Mouse (Mus musculus): Measurements from ENCODE around the gene Cdh11. TPM values are rescaled to one million over a fixed set of nuclear protein-coding genes. Genes with fewer than 3 reads are reported as not detected.
"Not testable (repeated sequence)": the region's sequence is repeated elsewhere in the genome, so short reads cannot be mapped to it uniquely, and the experiment has no call there.

Cdh11 gene
- total RNA-seq, 2 experiments from 2014 or later = 0.12 TPM; not detected in 1

DNA sequence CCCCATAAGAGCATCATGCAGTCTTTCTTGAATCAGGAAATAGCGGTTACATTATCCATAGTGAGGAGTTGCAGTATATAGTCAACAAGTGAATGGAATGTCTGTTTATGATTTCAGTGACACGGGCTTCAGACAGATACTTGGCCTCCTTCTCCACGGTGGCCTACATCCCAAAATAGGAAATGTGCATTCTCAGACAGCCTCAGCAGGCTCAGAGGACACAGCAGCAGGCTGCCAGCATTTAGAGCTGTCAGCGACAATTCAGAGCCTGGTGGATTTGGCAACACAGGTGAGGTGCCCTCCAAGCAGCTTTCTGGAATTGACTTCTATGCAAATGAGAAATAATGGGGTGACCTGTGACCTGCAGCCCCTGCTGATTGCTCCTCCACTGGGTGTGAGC lies 69.5 kb downstream of the Cdh11 start:
- ATAC-seq (replicated peaks; ENCODE audit: poor library complexity) = no peak

GRCm38 (mm10) chr8:102707305-102707704 lies 78.1 kb downstream of the Cdh11 start:
- ATAC-seq (replicated peaks; ENCODE audit: poor library complexity) = no peak

- no peak for ATAC-seq (replicated peaks; ENCODE audit: poor library complexity)
Measured at GRCm38 (mm10) chr8:102705376-102705905, 80.0 kb downstream of the Cdh11 start.

- ATAC-seq (replicated peaks; ENCODE audit: poor library complexity) = no peak
Measured at GRCm38 (mm10) chr8:102700245-102700644, 85.2 kb downstream of the Cdh11 start.

DNA sequence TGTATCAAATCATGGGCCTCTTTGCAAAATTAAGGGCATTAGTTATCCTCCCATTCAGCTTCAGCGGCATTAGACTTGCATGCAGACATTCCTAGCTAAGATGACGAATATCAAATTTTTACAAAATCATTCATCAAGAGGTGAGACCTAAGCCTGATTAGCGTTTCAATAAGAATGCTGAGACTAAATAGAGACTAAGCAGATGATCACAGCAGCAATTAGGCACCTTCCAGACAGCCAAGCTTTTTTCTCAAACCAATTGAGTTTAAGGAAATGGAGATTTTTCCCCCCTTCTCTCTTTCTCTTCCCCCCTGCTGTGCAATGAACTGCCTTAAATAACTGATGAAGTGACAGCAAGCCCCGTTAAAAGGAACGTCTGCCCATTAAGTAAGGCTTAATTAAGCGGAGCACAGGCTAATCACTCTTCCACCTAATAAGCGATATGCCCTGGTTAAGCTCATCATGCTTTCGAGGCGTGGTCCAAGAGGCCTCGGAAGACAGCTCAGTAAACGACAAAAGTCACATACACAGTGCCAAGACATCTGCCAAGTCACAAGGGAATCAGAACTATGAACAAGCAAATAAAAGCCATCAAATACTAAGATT lies 87.1 kb downstream of the Cdh11 start:
- no peak for ATAC-seq (replicated peaks; ENCODE audit: poor library complexity)

DNA sequence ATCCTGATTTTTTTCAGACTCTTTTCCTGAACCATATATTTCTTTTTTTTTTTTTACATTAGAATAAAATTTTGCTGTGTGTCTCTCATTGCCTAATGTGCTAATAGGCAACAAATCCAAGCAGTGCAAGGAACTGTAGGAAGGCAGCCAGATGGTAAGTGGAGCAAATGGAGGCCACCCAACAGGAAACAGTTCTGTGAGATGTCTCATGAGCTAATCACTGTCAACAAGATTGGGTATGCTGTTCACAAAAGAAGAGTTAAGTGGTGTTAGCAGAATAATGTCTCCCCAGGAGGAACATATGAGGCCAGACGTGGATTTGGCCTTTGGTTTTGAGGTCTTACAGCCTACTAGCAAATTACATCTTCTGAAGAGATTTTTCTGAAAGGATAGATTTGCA lies 92.0 kb downstream of the Cdh11 start:
- ATAC-seq (replicated peaks; ENCODE audit: poor library complexity) = no peak

- ATAC-seq (replicated peaks; ENCODE audit: poor library complexity) = not testable (repeated sequence)
Measured at GRCm38 (mm10) chr8:102685491-102685890, 100.0 kb downstream of the Cdh11 start.

- no peak for ATAC-seq (replicated peaks; ENCODE audit: poor library complexity)
Measured at GRCm38 (mm10) chr8:102685023-102685422, 100.4 kb downstream of the Cdh11 start.

GRCm38 (mm10) chr8:102677148-102677547 lies 108.3 kb downstream of the Cdh11 start:
- no peak for ATAC-seq (replicated peaks; ENCODE audit: poor library complexity)

DNA sequence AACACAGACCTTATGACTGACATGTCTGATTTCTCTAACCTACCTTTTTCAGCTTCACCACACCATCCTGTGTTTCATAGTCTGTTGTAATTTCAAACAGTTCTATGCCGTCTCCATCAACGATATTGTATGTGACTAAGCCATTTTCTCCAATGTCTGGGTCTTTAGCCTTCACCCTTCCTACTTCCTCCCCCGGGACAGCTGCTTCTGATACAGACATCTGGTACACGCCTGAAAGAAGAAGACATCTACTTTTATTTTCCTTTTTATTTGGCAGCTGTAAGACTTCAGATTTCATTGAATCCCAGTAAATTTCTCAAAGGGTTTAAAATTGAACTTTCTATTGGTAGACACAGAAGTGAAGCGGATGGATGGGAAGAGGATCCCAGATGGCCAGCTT lies 120.9 kb downstream of the Cdh11 start:
- not testable (repeated sequence) for ATAC-seq (replicated peaks; ENCODE audit: poor library complexity)

DNA sequence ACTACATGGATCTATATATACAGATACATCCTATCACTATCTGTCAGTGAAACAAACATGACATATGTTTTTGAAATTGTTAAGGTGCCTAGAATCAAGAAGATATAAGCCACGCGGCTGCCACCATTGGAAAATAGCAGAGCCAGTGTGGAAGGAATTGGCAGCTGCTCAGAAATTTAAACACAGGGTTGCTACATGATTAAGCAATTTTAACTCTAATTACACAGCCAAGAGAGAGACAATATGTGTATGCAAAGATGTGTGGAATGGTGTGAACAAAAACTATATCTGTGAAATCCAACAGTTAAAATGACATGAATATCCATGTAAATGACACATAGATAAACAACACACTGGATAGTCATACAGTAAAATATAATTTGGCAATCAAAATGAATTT lies 128.9 kb downstream of the Cdh11 start:
- ATAC-seq (replicated peaks; ENCODE audit: poor library complexity) = no peak

GRCm38 (mm10) chr8:102651964-102652363 lies 133.5 kb downstream of the Cdh11 start:
- ATAC-seq (replicated peaks; ENCODE audit: poor library complexity) = no peak

DNA sequence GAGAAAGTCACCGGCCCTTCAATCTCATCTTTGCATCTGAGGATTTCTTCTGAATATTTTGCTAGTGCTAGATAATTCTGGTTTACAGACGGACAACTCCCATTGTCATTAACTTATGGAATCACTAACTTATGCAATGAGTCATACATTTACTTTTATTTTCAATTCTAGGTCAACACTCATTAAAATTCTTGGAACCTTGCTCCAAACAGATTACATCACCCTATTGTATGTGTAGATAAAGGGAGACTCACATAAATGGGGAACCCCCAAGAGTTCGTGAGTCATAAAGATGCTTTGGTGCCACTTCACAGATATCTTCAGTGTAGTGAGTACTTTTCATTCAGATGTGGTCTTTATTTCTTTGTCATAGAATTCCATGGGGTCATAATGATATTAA lies 158.3 kb downstream of the Cdh11 start:
- no peak for ATAC-seq (replicated peaks; ENCODE audit: poor library complexity)

DNA sequence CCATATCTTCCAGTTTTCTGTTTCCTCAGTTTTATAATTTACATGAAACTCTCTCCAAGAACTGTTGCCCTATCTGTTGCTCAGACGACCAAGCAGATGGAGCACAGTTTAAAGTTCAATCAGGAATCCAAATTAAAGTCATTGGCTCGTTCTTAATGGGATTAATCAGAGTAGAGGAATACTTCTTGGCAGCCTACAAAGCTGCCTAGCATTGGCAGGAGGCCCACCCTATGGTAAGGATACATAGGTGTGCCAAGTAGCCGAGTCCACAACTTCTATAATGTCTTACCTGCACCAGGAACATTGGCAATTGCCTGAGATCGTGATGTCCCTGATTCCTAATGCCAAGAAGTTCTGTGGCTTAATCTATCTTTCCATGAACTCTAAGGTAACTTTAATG lies 173.3 kb downstream of the Cdh11 start:
- no peak for ATAC-seq (replicated peaks; ENCODE audit: poor library complexity)

- no peak for ATAC-seq (replicated peaks; ENCODE audit: poor library complexity)
Measured at GRCm38 (mm10) chr8:102601327-102601726, 184.1 kb downstream of the Cdh11 start.

DNA sequence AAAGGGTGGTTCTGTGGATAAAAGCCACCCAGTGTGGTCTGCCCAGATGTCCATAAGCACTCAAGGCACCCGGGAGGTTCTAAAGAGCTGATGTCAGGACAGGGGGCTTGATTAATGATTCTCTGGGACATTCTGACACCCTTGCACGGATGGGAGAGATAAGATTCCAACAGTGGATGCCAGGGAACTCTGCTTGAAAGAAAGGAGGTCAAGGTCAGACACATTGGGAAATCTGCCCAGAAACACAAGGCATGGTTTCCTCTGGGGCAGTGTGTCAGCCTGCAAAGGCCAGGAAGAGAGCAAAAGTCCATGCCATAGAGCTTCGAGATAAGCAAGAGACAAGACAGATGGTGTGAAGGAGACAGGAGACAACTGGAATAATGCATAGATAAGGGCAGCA lies 188.9 kb downstream of the Cdh11 start:
- ATAC-seq (replicated peaks; ENCODE audit: poor library complexity) = no peak

GRCm38 (mm10) chr8:102593899-102594298 lies 191.5 kb downstream of the Cdh11 start:
- ATAC-seq (replicated peaks; ENCODE audit: poor library complexity) = no peak
